Mouse (Mus musculus) midbrain, embryonic 11.5 days (tissue): ENCODE results near the gene H2-Eb1. TPM values are rescaled to one million over a fixed set of nuclear protein-coding genes. Genes with fewer than 3 reads are reported as not detected.

Source experiments
- polyA plus RNA-seq: library from polyadenylated mRNA; unstranded; fragments of >200 nt; fragmentation: Nextera tagmentation; extraction: Ambion mirVana; gene quantifications from 2 replicates; pipeline ENCODE4 v1.2.1, GENCODE M21; 2014

The H2-Eb1 gene
- polyA plus RNA-seq, 1 experiment from 2014 or later, result 1.7 TPM

Other genes starting within 250 kb of the H2-Eb1 start
- 0.19 and 0.33 TPM in 2 replicates for gene H2-Oa, start 213.5 kb upstream of the H2-Eb1 start, polyA plus RNA-seq
- gene H2-DMa, start 186.3 kb upstream of the H2-Eb1 start, polyA plus RNA-seq, result 8.0 and 9.5 TPM in 2 replicates
- 98.7 and 99.2 TPM in 2 replicates for gene Brd2, start 183.2 kb upstream of the H2-Eb1 start, polyA plus RNA-seq
- not detected in 2 replicates for gene H2-DMb2, start 162.6 kb upstream of the H2-Eb1 start, polyA plus RNA-seq
- gene H2-DMb1, start 152.8 kb upstream of the H2-Eb1 start, polyA plus RNA-seq, result 0.25 and 0.38 TPM in 2 replicates
- gene Tap1, start 118.3 kb upstream of the H2-Eb1 start, polyA plus RNA-seq, result 0.77 and 1.7 TPM in 2 replicates
- 1.0 and 1.3 TPM in 2 replicates for gene Psmb9, start 118.1 kb upstream of the H2-Eb1 start, polyA plus RNA-seq
- 1.8 and 2.1 TPM in 2 replicates for gene Psmb8, start 108.1 kb upstream of the H2-Eb1 start, polyA plus RNA-seq
- 0.27 and 0.63 TPM in 2 replicates for gene Tap2, start 102.3 kb upstream of the H2-Eb1 start, polyA plus RNA-seq
- gene H2-Ob, start 67.0 kb upstream of the H2-Eb1 start, polyA plus RNA-seq, result not detected in 2 replicates
- 4.3 and 4.7 TPM in 2 replicates for gene H2-Ab1, start 48.2 kb upstream of the H2-Eb1 start, polyA plus RNA-seq
- gene H2-Aa, start 18.0 kb upstream of the H2-Eb1 start, polyA plus RNA-seq, result not detected in 2 replicates
- not detected in 2 replicates for gene H2-Eb2, start 19.8 kb downstream of the H2-Eb1 start, polyA plus RNA-seq
- 0.07 TPM in 1 of 2 replicates, not detected in the other for gene Btnl2, start 49.0 kb downstream of the H2-Eb1 start, polyA plus RNA-seq
- gene Btnl1, start 71.3 kb downstream of the H2-Eb1 start, polyA plus RNA-seq, result not detected in 2 replicates
- gene BC051142, start 93.0 kb downstream of the H2-Eb1 start, polyA plus RNA-seq, result 1.6 and 2.9 TPM in 2 replicates
- not detected in 2 replicates for gene Btnl4, start 171.5 kb downstream of the H2-Eb1 start, polyA plus RNA-seq
- gene Btnl6, start 211.5 kb downstream of the H2-Eb1 start, polyA plus RNA-seq, result not detected in 2 replicates